Mouse (Mus musculus): Measurements from ENCODE around the gene Whrn. TPM values are rescaled to one million over a fixed set of nuclear protein-coding genes. Genes with fewer than 3 reads are reported as not detected.

The Whrn gene
- polyA plus RNA-seq, 1 experiment, result 13.0 TPM

- 10% methylated on average over 8 of the region's 8 CpGs for WGBS
- no peak overlapping the region for H3K27ac ChIP-seq (ENCODE audit: control insufficient read depth, insufficient read depth, low read depth, low read length, poor library complexity)
- TF ChIP-seq POLR2A (IDR thresholded peaks at IDR 0.05; ENCODE audit: borderline replicate concordance, control insufficient read depth, low read depth, low read length), result no peak
- TF ChIP-seq CTCF (IDR thresholded peaks at IDR 0.05; ENCODE audit: control insufficient read depth, insufficient read depth, low read length), result peak; percentile 90
- peaks cover 11% of the 10 kb centered on the region for H3K4me1 ChIP-seq (ENCODE audit: control insufficient read depth, insufficient read depth, low read length)
- peak overlapping the region; percentile 44 for H3K4me3 ChIP-seq (replicated peaks; ENCODE audit: control insufficient read depth, low read depth, low read length)
Measured at GRCm38 (mm10) chr4:63408649-63409048, 87.1 kb downstream of the Whrn start.

GRCm38 (mm10) chr4:63408247-63408646 lies 87.5 kb downstream of the Whrn start:
- TF ChIP-seq POLR2A (IDR thresholded peaks at IDR 0.05; ENCODE audit: borderline replicate concordance, control insufficient read depth, low read depth, low read length), result no peak
- TF ChIP-seq CTCF (IDR thresholded peaks at IDR 0.05; ENCODE audit: control insufficient read depth, insufficient read depth, low read length), result no peak
- H3K4me1 ChIP-seq (ENCODE audit: control insufficient read depth, insufficient read depth, low read length), result peaks cover 13% of the 10 kb centered on the region
- H3K4me3 ChIP-seq (replicated peaks; ENCODE audit: control insufficient read depth, low read depth, low read length), result no peak overlapping the region
- WGBS, result 76% methylated on average over 7 of the region's 7 CpGs
- H3K27ac ChIP-seq (ENCODE audit: control insufficient read depth, insufficient read depth, low read depth, low read length, poor library complexity), result no peak overlapping the region

DNA sequence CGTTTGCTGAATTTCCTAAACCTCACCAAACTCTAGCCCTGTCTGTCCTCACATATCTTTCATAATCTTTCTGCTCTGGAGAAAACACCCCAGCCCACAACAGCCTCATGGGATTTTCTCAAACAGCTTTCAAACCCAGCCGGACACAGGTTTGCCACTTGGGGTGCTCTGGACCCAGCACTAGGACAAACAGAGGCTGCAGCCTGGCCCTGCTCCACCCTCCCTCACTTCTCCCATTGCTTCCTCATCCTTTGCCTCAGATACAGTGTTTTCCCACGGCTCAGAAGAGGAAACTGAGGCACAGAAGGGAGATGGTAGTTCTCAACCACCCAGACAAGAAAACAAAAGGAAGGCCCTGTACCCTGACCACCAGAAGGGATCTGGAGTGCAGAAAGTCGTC lies 90.1 kb downstream of the Whrn start:
- WGBS, result 18% methylated on average over 4 of the region's 4 CpGs
- Histone ChIP-seq H3K4me3 (replicated peaks; ENCODE audit: control insufficient read depth, low read depth, low read length) (no peak overlapping the region), H3K4me1 (ENCODE audit: control insufficient read depth, insufficient read depth, low read length) (peaks cover 15% of the 10 kb centered on the region), H3K27ac (ENCODE audit: control insufficient read depth, insufficient read depth, low read depth, low read length, poor library complexity) (peak overlapping the region; percentile 97)
- TF ChIP-seq POLR2A (IDR thresholded peaks at IDR 0.05; ENCODE audit: borderline replicate concordance, control insufficient read depth, low read depth, low read length) (no peak), CTCF (IDR thresholded peaks at IDR 0.05; ENCODE audit: control insufficient read depth, insufficient read depth, low read length) (no peak)

DNA sequence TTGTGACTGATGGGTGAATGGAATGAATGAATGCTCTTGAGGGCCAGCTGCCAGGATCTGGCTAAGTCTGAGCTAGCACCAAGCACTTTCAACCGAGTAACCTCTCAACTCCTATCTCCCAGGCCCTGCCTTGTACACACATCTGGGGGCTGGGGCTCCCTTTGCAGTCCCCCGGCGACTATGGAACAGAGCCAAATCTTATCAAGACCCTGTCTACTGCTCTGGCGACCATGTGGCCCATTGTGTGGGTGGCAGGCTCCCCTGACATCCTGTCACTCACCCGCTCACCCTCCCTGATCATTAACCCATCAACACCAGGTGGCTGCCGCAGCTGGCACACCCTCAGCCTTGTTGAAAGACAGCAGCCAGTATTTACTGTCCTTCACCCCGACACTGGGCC lies 90.7 kb downstream of the Whrn start:
- WGBS, result 27% methylated on average over 7 of the region's 7 CpGs
- TF ChIP-seq CTCF (IDR thresholded peaks at IDR 0.05; ENCODE audit: control insufficient read depth, insufficient read depth, low read length) (no peak), POLR2A (IDR thresholded peaks at IDR 0.05; ENCODE audit: borderline replicate concordance, control insufficient read depth, low read depth, low read length) (no peak)
- H3K4me3 ChIP-seq (replicated peaks; ENCODE audit: control insufficient read depth, low read depth, low read length), result no peak overlapping the region
- H3K4me1 ChIP-seq (ENCODE audit: control insufficient read depth, insufficient read depth, low read length), result peaks cover 15% of the 10 kb centered on the region
- peak overlapping the region; percentile 97 for H3K27ac ChIP-seq (ENCODE audit: control insufficient read depth, insufficient read depth, low read depth, low read length, poor library complexity)

DNA sequence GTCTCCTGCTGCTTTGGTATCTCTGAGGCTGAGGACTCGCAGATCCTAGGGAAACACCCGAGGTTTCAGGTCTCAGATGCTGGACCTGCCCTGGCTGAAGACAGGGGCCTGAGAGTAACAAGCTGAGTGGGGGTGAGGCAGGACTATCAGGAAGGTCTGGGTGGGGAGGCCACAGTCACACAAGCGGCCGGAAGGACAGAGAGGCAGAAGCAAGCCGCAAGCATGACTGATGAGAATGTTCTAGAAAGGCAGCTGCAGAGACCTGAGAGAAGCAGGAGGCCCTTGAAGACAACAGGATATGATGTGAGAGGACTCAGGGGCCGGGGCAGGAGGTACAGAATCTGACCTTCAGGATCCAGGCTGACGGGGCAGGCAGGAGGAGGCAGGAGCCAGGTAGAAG lies 91.6 kb downstream of the Whrn start:
- Histone ChIP-seq H3K4me3 (replicated peaks; ENCODE audit: control insufficient read depth, low read depth, low read length) (peak overlapping the region; percentile 21), H3K4me1 (ENCODE audit: control insufficient read depth, insufficient read depth, low read length) (peaks cover 15% of the 10 kb centered on the region), H3K27ac (ENCODE audit: control insufficient read depth, insufficient read depth, low read depth, low read length, poor library complexity) (peak overlapping the region; percentile 97)
- TF ChIP-seq POLR2A (IDR thresholded peaks at IDR 0.05; ENCODE audit: borderline replicate concordance, control insufficient read depth, low read depth, low read length), result peak; percentile 40; the same call in 1 of the 2 replicates
- no peak for TF ChIP-seq CTCF (IDR thresholded peaks at IDR 0.05; ENCODE audit: control insufficient read depth, insufficient read depth, low read length)
- WGBS, result 15% methylated on average over 7 of the region's 7 CpGs

DNA sequence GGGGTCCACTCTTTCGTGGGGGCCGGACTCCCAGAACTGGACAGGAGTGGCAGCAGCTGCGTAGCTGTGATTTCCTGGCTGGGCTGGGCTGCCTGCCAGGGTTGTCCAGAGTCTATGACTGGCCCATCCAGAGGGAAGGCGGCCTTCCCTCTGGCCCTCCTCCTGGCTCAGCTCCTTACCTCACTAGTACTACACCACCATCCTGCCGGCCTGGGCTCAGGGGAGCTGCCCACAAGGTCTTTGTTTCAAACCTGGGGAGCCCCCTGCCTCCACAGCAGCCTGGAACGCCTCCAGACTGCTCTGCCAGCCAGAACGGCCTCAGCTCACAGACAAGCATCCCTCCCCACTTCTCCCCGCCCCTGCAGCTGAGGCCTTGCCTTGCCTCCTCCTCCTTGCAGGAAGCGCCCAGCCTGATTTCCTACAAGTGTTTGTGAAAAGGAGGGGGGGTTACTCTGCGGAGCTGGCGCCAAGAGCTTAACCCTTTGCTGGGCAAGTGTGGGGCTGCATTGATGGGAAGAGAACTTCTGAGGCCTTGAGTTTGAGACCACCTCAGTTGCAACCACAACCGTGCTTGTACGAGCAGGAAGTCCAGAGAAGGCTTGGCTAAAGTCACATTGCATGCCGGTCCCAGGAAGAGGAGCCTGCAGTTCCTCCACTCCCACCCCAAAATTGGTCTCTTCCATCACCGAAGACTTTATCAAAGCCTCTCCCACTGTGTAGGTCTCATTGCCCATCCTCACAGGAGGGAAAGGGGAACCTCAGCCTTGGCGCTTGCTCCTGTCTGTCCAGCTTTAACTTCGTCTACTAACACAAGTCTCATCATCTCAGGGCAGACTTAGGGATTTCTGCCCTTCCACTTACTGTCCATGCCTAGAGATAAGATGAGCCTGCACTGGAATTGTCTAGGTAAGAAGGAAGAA lies 92.5 kb downstream of the Whrn start, which contains the start of gene Akna:
Akna (minus strand) TSS at position 315 of the 920 bp plus-strand sequence.
- H3K4me3 ChIP-seq (replicated peaks; ENCODE audit: control insufficient read depth, low read depth, low read length), result peak within 1 kb of the TSS; percentile 89
- TF ChIP-seq CTCF (IDR thresholded peaks at IDR 0.05; ENCODE audit: control insufficient read depth, insufficient read depth, low read length) (no peak), POLR2A (IDR thresholded peaks at IDR 0.05; ENCODE audit: borderline replicate concordance, control insufficient read depth, low read depth, low read length) (peak; percentile 98)
- 5% methylated on average over 17 of the region's 17 CpGs for WGBS
- H3K27ac ChIP-seq (ENCODE audit: control insufficient read depth, insufficient read depth, low read depth, low read length, poor library complexity), result peak within 1 kb of the TSS; percentile 97
- peaks cover 19% of the 10 kb centered on the region for H3K4me1 ChIP-seq (ENCODE audit: control insufficient read depth, insufficient read depth, low read length)

DNA sequence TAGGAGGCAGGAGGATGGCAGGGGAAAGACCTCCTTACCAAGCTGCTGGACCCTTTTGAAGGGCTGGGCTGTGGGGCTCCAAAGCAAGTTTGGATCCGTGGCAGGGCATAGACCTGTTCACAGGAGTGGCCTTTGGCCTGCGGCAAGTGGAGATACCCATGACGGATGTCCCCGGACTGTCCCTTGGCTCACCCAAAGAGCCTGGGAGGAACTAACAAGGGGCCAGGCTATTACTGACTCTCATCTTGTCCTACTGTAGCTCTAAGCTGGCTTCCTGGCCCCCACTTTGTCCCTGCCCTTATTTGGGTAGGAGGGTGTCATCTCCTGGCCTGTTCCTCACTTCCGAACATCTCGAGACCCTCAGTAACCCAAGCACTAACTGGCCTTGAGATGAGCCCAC lies 93.2 kb downstream of the Whrn start:
- H3K4me1 ChIP-seq (ENCODE audit: control insufficient read depth, insufficient read depth, low read length), result peaks cover 21% of the 10 kb centered on the region
- H3K27ac ChIP-seq (ENCODE audit: control insufficient read depth, insufficient read depth, low read depth, low read length, poor library complexity), result peak overlapping the region; percentile 97
- WGBS, result 2% methylated on average over 6 of the region's 6 CpGs
- no peak for TF ChIP-seq POLR2A (IDR thresholded peaks at IDR 0.05; ENCODE audit: borderline replicate concordance, control insufficient read depth, low read depth, low read length)
- TF ChIP-seq CTCF (IDR thresholded peaks at IDR 0.05; ENCODE audit: control insufficient read depth, insufficient read depth, low read length), result no peak
- peak overlapping the region; percentile 89 for H3K4me3 ChIP-seq (replicated peaks; ENCODE audit: control insufficient read depth, low read depth, low read length)

GRCm38 (mm10) chr4:63402056-63402455 lies 93.7 kb downstream of the Whrn start:
- Histone ChIP-seq H3K4me3 (replicated peaks; ENCODE audit: control insufficient read depth, low read depth, low read length) (peak overlapping the region; percentile 89), H3K4me1 (ENCODE audit: control insufficient read depth, insufficient read depth, low read length) (peaks cover 21% of the 10 kb centered on the region), H3K27ac (ENCODE audit: control insufficient read depth, insufficient read depth, low read depth, low read length, poor library complexity) (peak overlapping the region; percentile 97)
- TF ChIP-seq CTCF (IDR thresholded peaks at IDR 0.05; ENCODE audit: control insufficient read depth, insufficient read depth, low read length), result no peak
- no peak for TF ChIP-seq POLR2A (IDR thresholded peaks at IDR 0.05; ENCODE audit: borderline replicate concordance, control insufficient read depth, low read depth, low read length)
- WGBS, result 4% methylated on average over 10 of the region's 10 CpGs
